Mouse (Mus musculus): ENCODE results near the gene Gcnt3.
A peak's percentile ranks its signal among the peaks of the same experiment; 100 is the strongest.
"Not testable (repeated sequence)": the region's sequence is repeated elsewhere in the genome, so short reads cannot be mapped to it uniquely, and the experiment has no call there.

The Gcnt3 gene

GRCm38 (mm10) chr9:70042935-70043334, 5.0 kb upstream of the Gcnt3 start:
- DNase-seq (ENCODE audit: low read depth): no peak

- no peak for DNase-seq (ENCODE audit: low read depth)
These were observed 4.2 kb upstream of the Gcnt3 start for GRCm38 (mm10) chr9:70042137-70042536.

- no peak for DNase-seq (ENCODE audit: low read depth)
These were observed 2.7 kb upstream of the Gcnt3 start for GRCm38 (mm10) chr9:70040570-70040969.

GRCm38 (mm10) chr9:70039597-70040385, 1.9 kb upstream of the Gcnt3 start:
- no peak for DNase-seq (ENCODE audit: low read depth)

GRCm38 (mm10) chr9:70036646-70037045, 1.2 kb downstream of the Gcnt3 start:
- DNase-seq (ENCODE audit: low read depth): no peak

- DNase-seq (ENCODE audit: low read depth): no peak
These were observed 3.2 kb downstream of the Gcnt3 start for GRCm38 (mm10) chr9:70034702-70035101.

GRCm38 (mm10) chr9:70033056-70033455, 4.8 kb downstream of the Gcnt3 start:
- no peak for DNase-seq (ENCODE audit: low read depth)

- no peak for DNase-seq (ENCODE audit: low read depth)
These were observed 5.7 kb downstream of the Gcnt3 start for GRCm38 (mm10) chr9:70032167-70032566.

GRCm38 (mm10) chr9:70025365-70026012, 12.4 kb downstream of the Gcnt3 start:
- no peak for DNase-seq (ENCODE audit: low read depth)

GRCm38 (mm10) chr9:70024648-70025047, 13.2 kb downstream of the Gcnt3 start:
- DNase-seq (ENCODE audit: low read depth): no peak

- DNase-seq (ENCODE audit: low read depth): not testable (repeated sequence)
These were observed 14.3 kb downstream of the Gcnt3 start for GRCm38 (mm10) chr9:70023615-70024014.

- DNase-seq (ENCODE audit: low read depth): no peak
These were observed 15.8 kb downstream of the Gcnt3 start for GRCm38 (mm10) chr9:70022083-70022482.

GRCm38 (mm10) chr9:70021610-70022009, 16.3 kb downstream of the Gcnt3 start:
- no peak for DNase-seq (ENCODE audit: low read depth)

- DNase-seq (ENCODE audit: low read depth): no peak
These were observed 19.0 kb downstream of the Gcnt3 start for GRCm38 (mm10) chr9:70018879-70019278.

GRCm38 (mm10) chr9:70015632-70016031, 22.3 kb downstream of the Gcnt3 start:
- no peak for DNase-seq (ENCODE audit: low read depth)

- DNase-seq (ENCODE audit: low read depth): peak; percentile 79
These were observed 25.4 kb downstream of the Gcnt3 start, which contains the start of gene Gtf2a2 for GRCm38 (mm10) chr9:70012408-70012901. Gene Gtf2a2, plus strand, starts transcription at chr9:70012550.

GRCm38 (mm10) chr9:70011537-70012407, 26.1 kb downstream of the Gcnt3 start:
- DNase-seq (ENCODE audit: low read depth): no peak

- no peak for DNase-seq (ENCODE audit: low read depth)
These were observed 27.0 kb downstream of the Gcnt3 start for GRCm38 (mm10) chr9:70010781-70011473.

GRCm38 (mm10) chr9:70009754-70010304, 28.1 kb downstream of the Gcnt3 start:
- DNase-seq (ENCODE audit: low read depth): no peak

GRCm38 (mm10) chr9:70007506-70008248, 30.2 kb downstream of the Gcnt3 start:
- DNase-seq (ENCODE audit: low read depth): no peak

GRCm38 (mm10) chr9:70006984-70007383, 30.9 kb downstream of the Gcnt3 start:
- no peak for DNase-seq (ENCODE audit: low read depth)
